Mouse (Mus musculus): ENCODE results near the gene Agr2.

Agr2 gene

DNA sequence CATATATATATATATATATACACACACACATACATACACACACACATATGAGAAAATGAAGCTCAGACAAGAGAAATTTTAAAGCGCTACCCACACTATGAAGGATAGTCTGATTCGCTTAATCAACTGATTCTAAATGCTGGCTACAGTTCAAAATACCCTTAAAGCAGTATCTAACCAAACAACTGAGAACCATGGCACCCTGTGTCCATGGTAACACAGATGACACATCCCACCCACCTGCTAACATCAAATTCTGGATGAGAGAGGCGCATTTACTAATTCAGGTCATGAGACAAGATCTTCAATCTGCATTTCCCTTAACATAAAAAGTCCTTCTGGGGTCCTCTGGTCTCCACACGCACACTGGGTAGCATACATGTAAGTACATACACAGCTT lies 33.4 kb downstream of the Agr2 start:
- no peak for DNase-seq (ENCODE audit: low read depth in 1 of 2, low spot score in 2 of 2)

- DNase-seq (ENCODE audit: low read depth in 1 of 2, low spot score in 2 of 2), result no peak
Observed at GRCm38 (mm10) chr12:36027171-36027570, 34.5 kb downstream of the Agr2 start.

DNA sequence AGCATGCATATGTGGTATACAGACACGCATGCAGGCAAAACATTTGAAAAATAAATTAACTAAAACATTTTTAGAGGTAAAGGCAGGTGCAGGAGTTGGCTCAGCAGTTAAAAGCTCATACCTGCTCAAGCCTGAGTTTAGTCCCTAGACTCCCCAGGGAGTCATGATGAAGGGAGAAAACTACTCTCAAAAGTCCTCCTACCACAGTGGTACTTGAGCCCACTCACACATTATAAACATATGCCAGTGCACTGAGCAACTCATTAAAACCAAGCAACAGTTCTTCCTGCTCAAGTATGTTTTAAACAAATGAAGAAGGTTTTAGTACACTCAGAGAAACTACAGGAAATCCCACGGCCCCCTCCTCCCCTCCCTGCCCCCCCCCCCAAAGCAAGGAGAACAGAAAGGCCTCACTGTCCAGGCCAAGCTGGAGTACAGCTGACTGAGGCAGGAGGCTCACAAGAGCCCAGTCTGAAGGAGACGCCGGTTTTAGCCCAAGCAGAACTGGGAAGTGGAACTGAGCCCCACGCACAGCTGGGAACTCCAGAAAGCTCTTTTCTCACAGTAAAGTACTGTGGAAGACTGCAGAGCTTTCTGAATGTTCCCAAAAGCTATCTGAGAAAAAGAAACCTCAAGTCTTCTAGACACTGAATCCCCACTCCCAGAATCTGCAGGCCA lies 36.4 kb downstream of the Agr2 start:
- peak in 1 of 2 experiments; percentile 37 for DNase-seq (ENCODE audit: low read depth in 1 of 2, low spot score in 2 of 2)

DNA sequence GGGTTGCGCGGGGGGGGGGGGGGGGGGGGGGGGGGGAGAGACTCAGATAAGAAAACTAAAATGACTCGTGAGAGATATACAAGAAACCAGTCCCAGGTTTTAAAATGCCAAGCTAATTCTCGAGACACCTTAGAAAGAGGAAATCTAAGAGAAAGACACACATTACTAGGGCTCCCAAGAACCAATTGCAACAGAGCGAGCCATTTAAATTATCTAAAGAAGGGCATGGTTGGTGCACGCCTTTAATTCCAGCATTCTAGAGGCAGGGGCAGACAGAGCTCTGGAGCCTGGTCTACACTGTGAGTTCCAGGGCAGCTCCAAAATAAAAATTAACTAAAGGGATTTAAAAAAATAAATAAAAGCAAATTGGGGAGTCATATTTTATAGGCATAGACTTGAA lies 37.0 kb downstream of the Agr2 start:
- no peak for DNase-seq (ENCODE audit: low read depth in 1 of 2, low spot score in 2 of 2)

DNA sequence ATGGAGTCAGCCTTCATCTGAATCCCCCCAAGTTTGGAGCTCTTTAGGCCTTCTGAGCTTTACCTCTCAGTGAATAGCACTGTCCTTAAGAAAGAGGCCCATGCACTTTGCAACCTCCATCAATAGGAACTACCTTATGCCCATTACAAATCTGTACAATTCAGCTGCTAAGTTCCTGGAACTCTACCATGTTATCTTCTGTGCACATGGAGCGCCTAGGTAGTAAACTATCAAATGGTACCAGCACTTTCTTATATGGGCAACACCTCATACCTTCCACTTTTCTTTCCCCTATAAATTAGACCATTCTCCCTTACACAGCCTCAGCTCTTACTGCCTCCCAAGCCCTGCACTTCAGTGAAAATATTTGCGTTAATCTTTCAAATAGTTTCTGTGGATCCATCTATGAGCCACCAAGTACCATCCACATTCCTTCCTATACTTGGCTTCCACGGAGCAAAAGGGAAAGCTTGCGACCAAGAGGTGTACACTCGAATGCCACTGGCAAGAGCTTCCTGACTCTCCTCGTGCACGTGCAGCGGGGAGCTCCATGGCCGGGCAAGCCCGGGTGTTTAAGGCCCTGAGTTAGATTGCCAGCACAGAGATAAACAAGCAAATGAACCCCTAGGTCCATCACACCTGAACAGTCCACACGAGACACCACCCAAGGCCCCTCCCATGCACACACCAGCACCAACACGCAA lies 38.1 kb downstream of the Agr2 start:
- no peak for DNase-seq (ENCODE audit: low read depth in 1 of 2, low spot score in 2 of 2)

DNA sequence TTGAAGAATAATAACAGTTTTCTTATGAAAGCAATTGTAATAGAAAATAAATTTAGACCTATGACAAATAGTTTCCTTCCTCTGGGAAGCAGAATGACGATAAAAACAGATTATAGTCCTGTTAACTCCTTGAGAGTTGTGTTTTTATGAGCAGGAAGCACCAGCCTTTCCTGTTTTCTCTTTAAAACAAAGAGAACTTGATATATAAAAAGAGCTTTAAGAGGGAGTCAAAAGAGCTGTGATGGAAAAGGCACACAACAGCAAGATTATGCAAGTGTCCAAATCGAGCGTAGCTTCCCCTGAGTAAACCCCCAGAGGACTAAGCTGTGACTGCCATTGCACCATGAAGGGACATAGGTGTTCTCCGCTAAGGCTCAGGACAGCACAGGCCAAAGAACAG lies 39.7 kb downstream of the Agr2 start:
- DNase-seq (ENCODE audit: low read depth in 1 of 2, low spot score in 2 of 2), result no peak

GRCm38 (mm10) chr12:36035501-36035900 lies 42.8 kb downstream of the Agr2 start:
- DNase-seq (ENCODE audit: low read depth in 1 of 2, low spot score in 2 of 2), result no peak

- DNase-seq (ENCODE audit: low read depth in 1 of 2, low spot score in 2 of 2), result no peak
Observed at GRCm38 (mm10) chr12:36036121-36036520, 43.4 kb downstream of the Agr2 start.

DNA sequence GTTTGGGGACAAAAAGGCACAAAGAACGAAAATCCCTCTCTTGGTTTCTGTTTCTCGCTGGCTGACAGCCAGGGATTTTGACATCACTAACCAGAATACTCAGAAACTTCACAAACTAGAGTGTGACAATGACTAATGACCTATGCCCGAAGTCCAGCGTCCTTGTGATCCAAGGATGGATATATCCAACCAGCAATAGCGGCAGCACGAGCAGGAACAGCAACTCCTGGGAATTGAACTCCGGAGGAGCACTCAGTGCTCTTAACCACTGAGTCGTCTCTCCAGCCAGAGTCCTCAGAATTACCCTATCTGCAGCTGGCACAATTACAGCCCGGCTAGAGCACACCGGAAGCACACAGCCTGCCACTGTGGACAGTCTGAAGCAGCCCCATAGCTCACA lies 44.1 kb downstream of the Agr2 start:
- DNase-seq (ENCODE audit: low read depth in 1 of 2, low spot score in 2 of 2), result peak in 1 of 2 experiments; percentile 37

GRCm38 (mm10) chr12:36039541-36040084 lies 46.9 kb downstream of the Agr2 start:
- peak; percentile 29 to 31 for DNase-seq (ENCODE audit: low read depth in 1 of 2, low spot score in 2 of 2)

DNA sequence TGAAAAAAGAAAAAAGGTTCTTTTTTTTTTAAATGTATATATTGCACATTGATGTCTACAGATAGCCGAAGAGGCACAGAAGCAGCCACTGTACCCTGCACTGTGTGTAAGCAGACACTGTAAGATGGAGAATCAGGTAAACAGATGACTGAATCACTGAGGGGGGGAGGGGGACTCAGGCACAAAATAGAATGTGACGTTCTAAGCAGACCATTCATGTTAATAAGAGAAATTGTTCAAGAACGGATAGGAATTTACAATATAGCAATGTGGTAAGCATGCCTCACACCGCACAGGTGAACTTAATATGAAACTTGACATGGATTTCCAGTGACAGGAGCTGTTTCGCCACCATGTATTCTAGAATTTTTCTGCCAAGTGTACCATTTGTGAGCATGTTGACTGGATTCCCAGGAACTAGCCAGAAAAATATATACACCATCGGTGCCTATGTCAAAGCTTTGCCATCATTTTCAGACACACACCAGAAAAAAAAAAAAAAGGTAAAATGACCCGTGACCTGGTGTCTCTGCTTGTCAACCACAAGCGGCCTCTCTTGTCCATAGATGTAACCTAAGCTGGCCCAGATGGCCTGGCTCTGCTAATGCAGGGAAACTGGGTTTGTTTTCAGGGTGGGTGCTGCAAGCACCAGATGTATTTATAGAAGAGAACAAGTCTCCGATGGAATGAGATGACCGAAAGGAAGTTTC lies 48.0 kb downstream of the Agr2 start:
- DNase-seq (ENCODE audit: low read depth in 1 of 2, low spot score in 2 of 2), result no peak

GRCm38 (mm10) chr12:36041281-36041589 lies 48.5 kb downstream of the Agr2 start:
- no peak for DNase-seq (ENCODE audit: low read depth in 1 of 2, low spot score in 2 of 2)

DNA sequence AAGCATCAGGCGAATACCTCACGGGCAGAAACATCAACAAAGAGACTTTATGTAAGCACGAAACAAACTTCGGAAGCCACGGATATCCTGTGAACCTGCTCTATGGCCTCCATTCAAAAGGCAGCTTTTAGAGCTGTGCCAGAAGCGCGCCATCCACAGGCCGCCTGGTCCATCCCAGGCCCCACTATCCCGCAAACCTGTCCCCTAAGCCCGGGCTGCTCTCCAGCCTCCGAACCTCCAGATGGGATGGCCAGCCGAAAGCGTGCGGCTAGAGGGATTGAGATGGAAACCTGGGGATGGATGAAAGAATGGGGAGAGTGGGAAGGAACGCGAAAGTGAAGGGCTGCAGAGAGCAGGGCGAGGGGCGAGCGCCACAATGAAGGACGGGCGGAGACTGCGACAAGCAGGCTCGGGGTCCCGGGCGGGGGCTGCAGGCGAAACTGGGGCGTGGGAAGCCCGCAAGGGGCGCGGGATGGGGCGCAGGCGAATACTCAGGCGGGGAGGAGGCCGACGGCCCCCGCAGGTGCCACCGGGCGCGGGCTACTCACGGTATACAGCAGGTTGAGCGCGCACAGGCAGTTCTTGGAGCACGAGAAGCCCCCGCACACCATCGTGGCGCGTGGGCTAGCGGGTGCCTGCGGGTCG lies 49.1 kb downstream of the Agr2 start:
- DNase-seq (ENCODE audit: low read depth in 1 of 2, low spot score in 2 of 2), result no peak

DNA sequence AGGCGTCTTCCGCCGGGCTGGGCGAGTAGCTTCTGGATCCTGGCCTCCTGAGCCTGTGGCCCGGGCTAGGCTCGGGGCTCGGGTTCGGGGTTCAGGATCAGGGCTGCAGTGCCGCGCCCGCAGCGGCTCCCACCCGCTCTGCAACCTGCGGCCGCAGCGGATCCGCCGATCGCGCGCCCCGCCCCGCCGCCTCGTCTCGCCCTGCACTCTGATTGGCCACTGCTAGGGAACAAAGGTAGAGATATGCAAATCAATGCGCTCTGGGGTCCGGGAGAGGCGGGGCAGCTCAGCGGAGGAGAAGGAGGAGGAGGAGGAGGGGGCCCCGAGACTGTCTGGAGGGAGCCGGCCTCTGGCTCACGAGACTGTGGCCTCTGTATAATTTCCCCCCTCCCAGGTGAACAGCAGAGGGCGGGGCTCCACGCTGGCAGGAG lies 49.7 kb downstream of the Agr2 start, which contains the start of gene Tspan13:
Tspan13 (minus strand) TSS at position 153 of the 431 bp plus-strand sequence.
- peak; percentile 21 to 60 for DNase-seq (ENCODE audit: low read depth in 1 of 2, low spot score in 2 of 2)

DNA sequence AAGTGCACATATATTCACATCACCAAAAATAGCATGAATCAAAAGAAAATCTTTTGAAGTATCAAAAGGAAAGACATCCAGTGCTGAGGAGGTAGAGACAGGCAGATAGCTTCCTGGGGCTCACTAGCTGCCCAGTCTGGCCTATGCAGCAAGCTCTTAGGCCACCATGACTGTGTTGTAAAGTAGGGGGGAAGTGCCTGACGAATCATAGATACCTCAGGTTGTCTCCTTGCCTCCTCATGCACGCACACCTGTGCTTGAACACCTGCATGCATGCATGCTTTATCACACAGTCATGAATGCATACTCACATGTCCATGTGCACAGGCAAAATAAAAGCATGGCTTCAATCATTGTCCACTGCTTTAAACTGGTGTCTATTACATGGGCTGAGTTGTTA lies 52.0 kb downstream of the Agr2 start:
- DNase-seq (ENCODE audit: low read depth in 1 of 2, low spot score in 2 of 2), result no peak

GRCm38 (mm10) chr12:36046196-36046595 lies 53.5 kb downstream of the Agr2 start:
- DNase-seq (ENCODE audit: low read depth in 1 of 2, low spot score in 2 of 2), result no peak

DNA sequence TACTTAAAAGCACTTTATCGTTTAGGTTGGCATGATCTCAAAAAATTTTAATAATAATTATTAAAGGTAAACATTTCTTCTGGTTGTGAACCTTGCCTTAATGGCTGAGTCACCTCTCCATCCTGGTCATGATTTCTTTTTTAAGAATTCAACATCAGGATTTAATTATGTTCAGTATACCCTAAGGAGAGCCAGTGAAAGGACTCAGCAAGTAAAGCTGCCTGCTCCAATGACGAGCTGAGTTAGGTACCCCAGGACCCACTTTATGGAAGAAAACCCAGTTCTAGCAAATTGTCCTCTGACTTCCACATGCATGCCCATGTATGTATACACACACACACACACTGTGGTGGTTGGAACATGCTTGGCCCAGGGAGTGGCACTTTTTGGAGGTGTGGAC lies 54.9 kb downstream of the Agr2 start:
- DNase-seq (ENCODE audit: low read depth in 1 of 2, low spot score in 2 of 2), result no peak

GRCm38 (mm10) chr12:36050276-36050675 lies 57.6 kb downstream of the Agr2 start:
- no peak for DNase-seq (ENCODE audit: low read depth in 1 of 2, low spot score in 2 of 2)
